Mouse (Mus musculus): ENCODE data around the gene D6Ertd527e.

The D6Ertd527e gene

GRCm38 (mm10) chr6:87152461-87153230 lies 48.1 kb downstream of the D6Ertd527e start:
- DNase-seq (ENCODE audit: low spot score) = no peak

- no peak for DNase-seq (ENCODE audit: low spot score)
Observed at GRCm38 (mm10) chr6:87153231-87153580, 48.7 kb downstream of the D6Ertd527e start.

GRCm38 (mm10) chr6:87153836-87154235 lies 49.3 kb downstream of the D6Ertd527e start:
- DNase-seq (ENCODE audit: low spot score) = no peak

GRCm38 (mm10) chr6:87158062-87158623 lies 53.6 kb downstream of the D6Ertd527e start:
- no peak for DNase-seq (ENCODE audit: low spot score)

GRCm38 (mm10) chr6:87160196-87160595 lies 55.6 kb downstream of the D6Ertd527e start:
- DNase-seq (ENCODE audit: low spot score) = no peak

- DNase-seq (ENCODE audit: low spot score) = no peak
Observed at GRCm38 (mm10) chr6:87161391-87162263, 57.1 kb downstream of the D6Ertd527e start.

All from ovary, postnatal 10 days (tissue).